Mouse (Mus musculus) cortical plate, adult 2 months (tissue): Measurements from ENCODE around the gene Cant1. TPM values are rescaled to one million over a fixed set of nuclear protein-coding genes. Genes with fewer than 3 reads are reported as not detected.
A peak's percentile ranks its signal among the peaks of the same experiment; 100 is the strongest.

Source experiments
- H3K27ac ChIP-seq: fragments of 200-500 bp; 2 replicates; pipeline ENCODE4 v1.5.1; 2012; ENCODE audit warnings: low read length, control low read depth, inconsistent platforms; ENCODE audit not compliant: insufficient read depth
- H3K4me1 ChIP-seq: fragments of 200-500 bp; 2 replicates; pipeline ENCODE4 v1.6.1; 2011; ENCODE audit warnings: low read length; ENCODE audit not compliant: control insufficient read depth, insufficient read depth
- H3K4me3 ChIP-seq: fragments of 200-500 bp; 2 replicates; pipeline ENCODE4 v1.5.1; 2011; ENCODE audit warnings: mild to moderate bottlenecking, low read length, control low read depth; ENCODE audit not compliant: insufficient read depth
- CTCF ChIP-seq: fragments of 200-500 bp; IDR thresholded peaks from 2 replicates; pipeline ENCODE4 v1.5.1; 2011; ENCODE audit warnings: mild to moderate bottlenecking, control low read depth, low read length; ENCODE audit not compliant: insufficient read depth; ENCODE audit errors: extremely low read depth
- POLR2A ChIP-seq: fragments of 200-500 bp; IDR thresholded peaks from 2 replicates; pipeline ENCODE4 v1.6.1; 2011; ENCODE audit warnings: mild to moderate bottlenecking, low read length, control low read depth; ENCODE audit not compliant: insufficient read depth; ENCODE audit errors: extremely low read depth
- polyA plus RNA-seq: library from polyadenylated mRNA; depleted of rRNA; stranded (reverse); fragments of >200 nt; gene quantifications from 2 replicates; pipeline ENCODE4 v1.2.3, GENCODE M21; 2012

Gene Cant1
- polyA plus RNA-seq, 1 experiment: 39.0 TPM

DNA sequence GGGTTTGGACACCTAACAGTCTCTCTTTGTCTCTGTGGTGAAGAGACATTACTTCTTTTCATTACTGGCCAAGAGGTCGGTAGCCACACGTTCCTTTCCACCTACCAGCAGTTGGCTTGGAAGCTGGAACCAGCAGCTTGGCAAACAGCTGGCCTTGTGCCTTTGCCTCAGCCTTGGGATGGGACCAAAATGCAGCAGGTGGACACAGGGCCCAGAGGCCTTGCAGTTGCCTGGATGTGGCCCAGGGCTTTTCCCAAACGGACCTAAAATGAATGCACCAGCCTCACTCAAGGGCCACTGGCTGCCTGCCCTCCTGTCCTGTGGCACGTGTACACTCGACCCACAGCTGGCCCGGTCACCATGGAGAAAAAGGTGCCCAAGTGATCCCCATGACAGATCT is 32.3 kb upstream of the Cant1 start:
- no peak overlapping the region for H3K27ac ChIP-seq
- no peak overlapping the region for H3K4me3 ChIP-seq
- no peak for TF ChIP-seq CTCF
- no peak for TF ChIP-seq POLR2A
- H3K4me1 ChIP-seq: 0 out of 2 replicates have a peak, but pooled peaks cover 2% of the 10 kb centered on the region

- no peaks in the 10 kb centered on the region for H3K4me1 ChIP-seq
- no peak overlapping the region for H3K27ac ChIP-seq
- no peak overlapping the region for H3K4me3 ChIP-seq
- no peak for TF ChIP-seq POLR2A
- TF ChIP-seq CTCF: no peak
These were observed 29.5 kb upstream of the Cant1 start for GRCm38 (mm10) chr11:118448385-118448784.

GRCm38 (mm10) chr11:118447346-118447745 is 28.5 kb upstream of the Cant1 start:
- H3K4me3 ChIP-seq: no peak overlapping the region
- TF ChIP-seq POLR2A (no peak), CTCF (no peak)
- no peak overlapping the region for H3K27ac ChIP-seq
- no peaks in the 10 kb centered on the region for H3K4me1 ChIP-seq

DNA sequence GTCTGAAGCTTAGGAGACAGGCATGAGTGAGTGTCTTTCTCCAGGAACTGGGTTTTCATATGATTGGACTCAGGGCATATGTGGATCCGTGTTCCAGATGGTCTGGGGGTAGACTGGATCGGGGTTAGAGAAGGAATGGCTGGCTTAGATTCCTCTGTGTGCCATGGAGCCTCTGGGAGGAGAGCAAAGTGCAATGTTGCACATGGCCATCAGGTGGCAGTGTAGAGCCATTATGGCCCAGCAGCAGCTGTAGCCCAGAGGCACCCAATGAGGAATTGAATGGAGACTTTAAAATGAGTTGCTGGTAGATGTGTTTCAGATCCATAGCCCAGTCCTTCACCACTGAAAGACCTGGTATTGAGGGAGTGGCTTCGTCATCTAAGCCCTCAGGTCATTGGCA is 27.0 kb upstream of the Cant1 start:
- no peak overlapping the region for H3K27ac ChIP-seq
- H3K4me3 ChIP-seq: no peak overlapping the region
- TF ChIP-seq CTCF (peak; percentile 98), POLR2A (no peak)
- no peaks in the 10 kb centered on the region for H3K4me1 ChIP-seq

- TF ChIP-seq CTCF: peak; percentile 77
- no peak for TF ChIP-seq POLR2A
- no peak overlapping the region for H3K4me3 ChIP-seq
- no peak overlapping the region for H3K27ac ChIP-seq
These were observed 24.5 kb upstream of the Cant1 start for GRCm38 (mm10) chr11:118443201-118443970.

GRCm38 (mm10) chr11:118442691-118443090 is 23.8 kb upstream of the Cant1 start:
- TF ChIP-seq POLR2A (no peak), CTCF (no peak)
- H3K27ac ChIP-seq: no peak overlapping the region
- peaks cover 2% of the 10 kb centered on the region; the same call in 1 of the 2 replicates for H3K4me1 ChIP-seq
- no peak overlapping the region for H3K4me3 ChIP-seq

More at GRCm38 (mm10) chr11:118443201-118443970, 24.5 kb upstream of the Cant1 start:
- peaks cover 1% of the 10 kb centered on the region; the same call in 1 of the 2 replicates for H3K4me1 ChIP-seq

- H3K4me3 ChIP-seq: no peak overlapping the region
- no peak for TF ChIP-seq POLR2A
- no peak for TF ChIP-seq CTCF
- no peak overlapping the region for H3K27ac ChIP-seq
These were observed 20.0 kb upstream of the Cant1 start for GRCm38 (mm10) chr11:118438665-118439414.

GRCm38 (mm10) chr11:118436471-118436935 is 17.6 kb upstream of the Cant1 start:
- Histone ChIP-seq H3K4me3 (no peak overlapping the region), H3K4me1 (peaks cover 2% of the 10 kb centered on the region; the same call in 1 of the 2 replicates), H3K27ac (no peak overlapping the region)
- TF ChIP-seq POLR2A (no peak), CTCF (0 out of 2 replicates have a peak, but pooled peaks have one; percentile 24)

More at GRCm38 (mm10) chr11:118438665-118439414, 20.0 kb upstream of the Cant1 start:
- peaks cover 2% of the 10 kb centered on the region; the same call in 1 of the 2 replicates for H3K4me1 ChIP-seq

DNA sequence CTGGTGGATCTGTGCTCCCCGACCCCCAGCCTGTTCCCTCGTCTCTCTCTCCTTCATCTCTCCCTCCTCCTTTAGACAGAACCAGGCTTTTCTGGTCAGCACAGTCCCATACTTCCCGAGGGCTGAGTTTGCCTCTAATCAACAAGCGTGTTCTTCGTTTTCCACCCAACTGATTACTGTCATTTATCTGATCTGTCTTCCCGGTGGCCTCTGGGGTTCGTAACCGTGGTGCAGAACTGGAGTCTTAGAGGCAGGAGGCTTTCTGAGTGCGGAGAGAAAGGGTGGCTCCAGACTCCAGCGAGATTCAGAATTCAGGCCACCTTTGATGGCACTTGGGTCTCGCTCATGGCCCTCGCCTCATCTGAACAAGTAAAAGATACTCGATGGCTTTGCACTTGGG is 15.2 kb upstream of the Cant1 start:
- H3K4me3 ChIP-seq: no peak overlapping the region
- H3K27ac ChIP-seq: no peak overlapping the region
- TF ChIP-seq POLR2A (no peak), CTCF (no peak)
- H3K4me1 ChIP-seq: peaks cover 2% of the 10 kb centered on the region; the same call in 1 of the 2 replicates
